Mouse (Mus musculus) intestine, embryonic 14.5 days (tissue): ENCODE measurements at regions not wholly inside any gene's neighbourhood (a gene's known extent, or its start where the extent isn't known, plus 50 kb on each side); places are given as distances from the start of the nearest gene placed in this dataset.

Source experiments
- ATAC-seq: fragments of 200-750 bp; cut with Nextera tagmentation; replicated peaks from 2 replicates; pipeline ENCODE4 v1.8.0; 2017; ENCODE audit warnings: low read depth, moderate number of reproducible peaks, moderate TSS enrichment, moderate library complexity; ENCODE audit not compliant: low FRiP score, low TSS enrichment
- DNase-seq: peaks from one replicate; pipeline ENCODE4 v3.0.0-alpha.2; 2018; ENCODE audit warnings: low spot score
- H3K27ac ChIP-seq: fragments of 300-500 bp; sonication (generic); 2 replicates; pipeline ENCODE4 v1.5.1; 2014; ENCODE audit warnings: low read depth, mild to moderate bottlenecking, control low read depth
- H3K27me3 ChIP-seq: fragments of 300-500 bp; sonication (generic); replicated peaks from 2 replicates; pipeline ENCODE4 v1.6.1; 2014; ENCODE audit warnings: low read length, control low read depth; ENCODE audit not compliant: control insufficient read depth, insufficient read depth
- H3K36me3 ChIP-seq: fragments of 300-500 bp; sonication (generic); 2 replicates; pipeline ENCODE4 v1.6.1; 2014; ENCODE audit warnings: low read length, control low read depth; ENCODE audit not compliant: control insufficient read depth, insufficient read depth
- H3K4me1 ChIP-seq: fragments of 300-500 bp; sonication (generic); replicated peaks from 2 replicates; pipeline ENCODE4 v1.6.1; 2014; ENCODE audit warnings: low read length, control low read depth, mixed read lengths; ENCODE audit not compliant: control insufficient read depth, insufficient read depth
- H3K4me2 ChIP-seq: fragments of 300-500 bp; sonication (generic); 2 replicates; pipeline ENCODE4 v1.6.1; 2014; ENCODE audit warnings: low read length
- H3K4me3 ChIP-seq: fragments of 300-500 bp; sonication (generic); 2 replicates; pipeline ENCODE4 v1.5.1; 2014; ENCODE audit warnings: low read depth, low read length, control low read depth, mixed read lengths
- H3K9ac ChIP-seq: fragments of 300-500 bp; sonication (generic); 2 replicates; pipeline ENCODE4 v1.6.1; 2014; ENCODE audit warnings: mild to moderate bottlenecking, low read length
- H3K9me3 ChIP-seq: fragments of 300-500 bp; sonication (generic); 2 replicates; pipeline ENCODE4 v1.6.1; 2016; ENCODE audit warnings: low read length, control low read depth; ENCODE audit not compliant: control insufficient read depth
- WGBS: fragments of 180-500 bp; shearing (Covaris S2); extraction: QIAGEN DNeasy Blood & Tissue Kit; methylation state at CpG from one replicate; pipeline ENCODE4 v1.1.7; 2014; 5-methylcytosine and 5-hydroxymethylcytosine counted together

DNA sequence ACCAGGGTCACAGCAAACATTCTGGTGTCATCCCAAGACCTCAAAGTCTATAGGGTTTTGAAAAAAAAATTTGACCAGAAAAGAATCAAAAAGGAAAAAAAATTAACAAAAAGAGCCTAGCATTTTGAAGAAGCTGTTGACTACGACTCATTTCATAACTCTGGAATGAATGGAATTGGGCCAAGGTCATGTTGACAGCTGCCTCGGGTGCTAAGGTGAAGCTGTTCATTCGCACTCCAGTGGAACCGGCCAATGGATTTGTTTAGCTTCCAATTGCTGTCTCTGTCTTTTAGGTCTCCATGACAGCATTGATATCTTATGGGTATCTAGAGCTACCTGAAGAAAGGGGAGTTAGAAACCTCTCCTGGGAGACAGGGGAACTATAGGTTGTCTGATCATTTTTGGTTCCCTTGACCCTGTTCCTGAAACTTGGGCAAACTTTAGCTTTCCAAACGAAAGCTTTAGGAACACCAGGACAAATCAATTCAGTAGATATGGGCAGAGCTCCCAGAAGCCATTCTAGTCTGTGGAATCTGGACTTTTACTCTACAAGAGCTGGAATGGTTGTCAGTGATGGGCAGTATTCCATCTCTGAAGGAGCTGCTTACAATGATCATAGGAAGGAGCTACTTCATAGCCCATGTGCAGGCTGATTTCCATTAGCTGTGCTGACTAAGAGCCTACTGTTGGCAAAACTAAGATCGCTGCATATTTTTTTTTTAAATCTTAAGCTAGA, 432.7 kb upstream of the Nr2f2 start:
- H3K27me3 ChIP-seq = no peaks in the 10 kb centered on the region
- H3K27ac ChIP-seq = no peak overlapping the region
- no peak overlapping the region for H3K9ac ChIP-seq
- DNase-seq = no peak
- no peaks in the 10 kb centered on the region for H3K36me3 ChIP-seq
- H3K9me3 ChIP-seq = no peaks in the 10 kb centered on the region
- H3K4me2 ChIP-seq = no peak overlapping the region
- WGBS = 82% methylated on average over 6 of the region's 6 CpGs
- no peak overlapping the region for H3K4me3 ChIP-seq
- no peak for ATAC-seq
- peaks cover 9% of the 10 kb centered on the region; the same call in 1 of the 2 replicates for H3K4me1 ChIP-seq

DNA sequence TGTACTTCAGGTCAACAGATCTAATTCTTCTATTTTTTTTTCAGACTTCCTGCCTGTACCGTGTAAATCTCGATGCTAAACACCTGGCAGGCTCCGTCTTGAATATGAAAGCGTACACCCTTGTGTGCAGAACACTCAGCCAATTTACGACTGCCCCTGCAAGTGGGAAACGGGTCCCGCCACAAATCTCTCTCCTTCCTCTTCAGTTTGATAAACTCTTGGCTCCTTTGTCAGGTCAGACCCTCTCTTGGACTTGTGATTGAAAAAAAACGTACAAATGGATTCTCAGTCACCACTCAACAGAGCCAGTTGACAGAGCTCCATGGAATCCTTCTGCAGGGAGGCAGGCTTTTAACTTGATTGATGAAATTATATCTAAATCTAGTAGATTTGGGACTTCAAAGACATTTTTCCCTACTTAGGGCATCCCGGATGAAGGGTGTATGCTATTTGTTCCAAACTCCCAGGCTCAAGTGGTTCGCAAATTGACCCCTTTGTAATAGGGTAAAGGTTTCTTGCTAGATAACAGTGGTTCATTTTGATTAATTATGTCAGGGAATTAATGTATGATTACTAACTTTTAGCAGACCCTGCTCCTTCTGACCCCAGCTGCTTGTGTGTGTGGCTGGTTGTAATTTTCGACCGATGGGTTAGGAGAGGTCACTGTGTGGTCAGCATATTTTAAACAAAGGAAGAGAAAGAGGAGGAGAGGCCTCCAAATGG, 429.7 kb upstream of the Nr2f2 start:
- 16% methylated on average over 12 of the region's 12 CpGs for WGBS
- no peak overlapping the region for H3K9ac ChIP-seq
- ATAC-seq = no peak
- no peaks in the 10 kb centered on the region for H3K36me3 ChIP-seq
- H3K27me3 ChIP-seq = no peaks in the 10 kb centered on the region
- no peak overlapping the region for H3K4me2 ChIP-seq
- H3K4me1 ChIP-seq = peaks cover 9% of the 10 kb centered on the region; the same call in 1 of the 2 replicates
- DNase-seq = no peak
- H3K27ac ChIP-seq = no peak overlapping the region
- no peaks in the 10 kb centered on the region for H3K9me3 ChIP-seq
- no peak overlapping the region for H3K4me3 ChIP-seq

DNA sequence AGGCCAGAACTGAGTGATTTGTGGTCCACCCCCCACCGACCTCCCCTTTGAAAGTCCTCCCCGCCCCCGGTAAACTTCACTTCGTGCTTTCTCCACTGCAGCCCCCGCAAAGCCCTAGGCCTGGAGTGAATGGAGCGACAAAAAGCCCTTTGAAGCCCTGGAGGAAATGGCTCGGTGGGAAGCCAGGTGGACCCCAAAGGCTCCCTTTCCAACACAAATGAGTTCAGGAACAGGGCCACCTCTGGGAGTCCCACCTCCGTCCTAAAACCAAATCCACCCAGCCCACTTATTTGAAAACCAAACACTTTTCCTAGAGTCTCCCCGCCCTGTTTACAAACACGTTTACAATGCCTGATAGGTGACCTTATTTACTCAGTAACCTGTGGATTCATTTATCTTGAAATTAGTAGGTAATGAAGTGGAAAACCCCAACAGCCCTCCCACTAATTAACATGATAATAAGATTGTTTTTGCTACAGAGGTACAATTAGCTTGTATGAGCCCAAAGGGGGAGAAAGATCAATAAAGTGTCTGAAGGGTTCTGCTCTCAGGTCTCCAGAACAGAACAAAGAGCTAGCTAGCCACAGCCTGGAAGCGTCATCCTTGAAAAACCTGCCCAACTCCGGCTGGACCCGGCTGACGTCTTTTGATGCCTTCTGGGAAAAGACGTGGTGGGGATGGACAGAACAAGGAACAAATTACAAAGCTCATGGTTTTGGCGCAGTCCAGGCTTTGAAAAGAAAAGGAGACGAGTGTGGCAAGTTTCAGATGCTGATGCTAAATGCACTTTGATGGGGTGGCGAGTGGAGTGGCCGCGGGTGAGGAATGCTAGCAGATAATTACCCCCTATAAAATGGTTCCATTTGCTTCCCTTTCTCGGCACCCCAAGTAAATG, 422.6 kb upstream of the Nr2f2 start:
- DNase-seq (no peak), ATAC-seq (no peak)
- Histone ChIP-seq H3K4me1 (no peaks in the 10 kb centered on the region), H3K4me3 (no peak overlapping the region), H3K27ac (no peak overlapping the region), H3K4me2 (no peak overlapping the region), H3K27me3 (no peaks in the 10 kb centered on the region), H3K9me3 (no peaks in the 10 kb centered on the region), H3K9ac (no peak overlapping the region), H3K36me3 (no peaks in the 10 kb centered on the region)
- WGBS = 25% methylated on average over 21 of the region's 21 CpGs

DNA sequence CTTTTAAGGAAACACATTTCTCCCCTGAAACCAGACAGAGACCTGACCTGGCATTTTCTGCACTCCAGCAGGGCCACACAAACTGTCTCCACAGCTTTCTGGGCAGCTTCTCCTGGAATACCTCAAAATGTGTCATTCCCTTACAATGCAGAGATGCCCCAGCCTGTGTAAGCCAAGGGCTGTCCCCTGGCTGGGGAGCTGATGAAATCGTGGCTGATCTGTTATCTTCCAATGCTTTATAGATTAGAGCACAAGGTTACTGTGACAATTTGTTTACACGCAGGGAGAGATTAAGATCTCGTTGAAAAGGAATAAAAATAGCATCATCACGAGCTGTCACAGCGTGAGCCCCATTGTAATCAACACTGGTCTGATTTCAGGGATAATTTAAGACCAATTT, 421.4 kb upstream of the Nr2f2 start:
- Histone ChIP-seq H3K4me3 (no peak overlapping the region), H3K4me2 (no peak overlapping the region), H3K9me3 (no peaks in the 10 kb centered on the region), H3K36me3 (no peaks in the 10 kb centered on the region), H3K27ac (no peak overlapping the region), H3K4me1 (no peaks in the 10 kb centered on the region), H3K9ac (no peak overlapping the region), H3K27me3 (no peaks in the 10 kb centered on the region)
- no peak for ATAC-seq
- DNase-seq = no peak
- WGBS = 30% methylated on average over 5 of the region's 5 CpGs

DNA sequence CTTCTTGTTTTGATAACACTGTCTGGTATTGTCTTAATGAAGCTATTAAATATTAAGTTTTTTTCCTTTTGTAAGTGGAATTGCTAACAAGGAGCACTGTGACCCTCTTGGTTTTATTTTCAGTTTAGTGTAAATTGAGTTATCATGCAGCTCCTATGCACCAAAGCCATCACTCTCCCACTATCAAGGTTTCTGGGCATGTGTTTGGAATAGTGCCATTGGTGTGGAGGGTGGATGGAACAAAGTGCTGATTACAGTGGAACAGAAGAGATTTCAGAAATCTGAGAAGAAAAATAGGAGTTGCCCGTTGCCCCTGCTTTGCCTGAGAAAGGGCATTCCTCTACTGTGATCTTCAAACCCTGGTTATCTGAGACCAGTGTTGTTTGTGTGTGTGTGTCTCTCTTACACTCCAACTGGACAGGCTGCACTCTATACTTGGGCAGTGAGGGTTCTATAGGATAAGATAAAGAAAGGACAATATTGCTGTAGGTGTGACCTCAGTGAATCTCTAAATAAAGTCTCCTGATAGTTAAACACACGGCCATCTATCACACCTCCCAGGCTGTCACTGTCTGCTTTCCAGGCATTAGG, 414.3 kb upstream of the Nr2f2 start:
- WGBS = 39% methylated on average over 2 of the region's 2 CpGs
- H3K36me3 ChIP-seq = no peaks in the 10 kb centered on the region
- DNase-seq (no peak), ATAC-seq (no peak)
- H3K4me1 ChIP-seq = no peaks in the 10 kb centered on the region; the same call in 1 of the 2 replicates
- H3K9me3 ChIP-seq = no peaks in the 10 kb centered on the region
- no peak overlapping the region for H3K9ac ChIP-seq
- no peak overlapping the region for H3K4me2 ChIP-seq
- no peak overlapping the region for H3K27ac ChIP-seq
- no peaks in the 10 kb centered on the region for H3K27me3 ChIP-seq
- no peak overlapping the region for H3K4me3 ChIP-seq

DNA sequence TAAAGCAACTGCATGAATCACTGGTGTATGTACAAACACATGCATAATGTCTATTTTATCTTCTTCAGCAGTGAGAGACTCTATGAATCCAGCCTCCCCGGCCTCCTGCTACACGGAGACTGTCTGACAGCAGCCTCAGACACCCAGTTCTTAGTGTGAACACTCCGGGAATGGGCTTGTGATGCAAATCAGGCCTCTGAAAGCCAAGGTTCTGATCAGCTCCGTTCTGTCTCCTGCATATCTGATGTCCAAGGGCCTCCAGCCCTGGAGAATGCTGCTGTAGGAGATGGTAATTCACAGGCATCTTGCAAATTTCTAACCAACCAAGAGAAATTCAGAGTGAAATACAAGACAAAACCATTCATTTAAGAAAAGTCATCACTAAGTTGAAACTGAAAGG, 411.2 kb upstream of the Nr2f2 start:
- no peaks in the 10 kb centered on the region for H3K36me3 ChIP-seq
- no peak for ATAC-seq
- H3K4me1 ChIP-seq = no peaks in the 10 kb centered on the region; the same call in 1 of the 2 replicates
- no peak overlapping the region for H3K9ac ChIP-seq
- WGBS = 60% methylated on average over 4 of the region's 4 CpGs
- no peaks in the 10 kb centered on the region; the same call in 1 of the 2 replicates for H3K9me3 ChIP-seq
- peak; percentile 37 for DNase-seq
- no peak overlapping the region for H3K4me2 ChIP-seq
- no peaks in the 10 kb centered on the region for H3K27me3 ChIP-seq
- H3K27ac ChIP-seq = no peak overlapping the region
- H3K4me3 ChIP-seq = no peak overlapping the region

DNA sequence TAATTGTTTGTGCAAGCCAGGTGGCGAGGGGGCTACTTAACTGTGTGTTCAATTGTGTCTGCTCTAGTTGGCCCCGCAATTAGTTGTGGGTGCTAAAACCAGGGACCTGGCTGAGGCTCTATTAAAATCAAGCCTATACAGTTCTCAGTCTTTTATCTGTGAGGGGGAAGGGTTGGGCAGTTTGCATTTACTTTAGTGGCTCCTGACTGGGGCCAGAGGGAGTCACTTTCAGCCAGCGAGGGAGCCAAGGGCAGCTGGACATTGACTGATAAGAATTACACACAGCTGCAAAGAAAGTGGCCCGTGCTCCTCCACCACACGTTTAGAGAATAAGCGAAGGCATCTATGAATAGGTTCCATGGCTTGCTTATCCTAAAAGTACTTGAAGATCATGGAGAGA, 403.1 kb upstream of the Nr2f2 start:
- Histone ChIP-seq H3K4me3 (no peak overlapping the region), H3K4me2 (no peak overlapping the region), H3K36me3 (no peaks in the 10 kb centered on the region), H3K9ac (no peak overlapping the region), H3K27me3 (no peaks in the 10 kb centered on the region), H3K4me1 (no peaks in the 10 kb centered on the region), H3K27ac (no peak overlapping the region), H3K9me3 (no peaks in the 10 kb centered on the region; the same call in 1 of the 2 replicates)
- ATAC-seq (no peak), DNase-seq (peak; percentile 37)
- 56% methylated on average over 6 of the region's 6 CpGs for WGBS

DNA sequence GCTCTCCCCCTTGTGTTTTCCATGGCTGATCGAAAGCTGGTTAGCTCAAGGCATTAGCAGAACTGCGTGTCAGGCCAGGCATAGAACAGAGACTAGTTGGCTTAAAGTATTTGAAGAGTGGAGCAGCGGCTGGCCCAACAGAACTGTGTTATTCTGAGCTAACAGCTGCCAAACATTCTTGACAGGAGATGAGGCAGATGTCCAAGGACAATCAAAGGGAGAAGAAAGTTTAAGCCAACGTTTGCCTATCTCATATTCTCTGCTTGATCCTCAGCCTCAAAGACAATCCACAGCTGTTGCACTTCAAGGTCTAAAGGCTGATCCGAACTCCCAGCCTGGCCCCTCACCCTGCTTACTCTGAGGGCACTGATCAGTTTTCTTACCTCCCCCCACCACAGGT, 401.2 kb upstream of the Nr2f2 start:
- Histone ChIP-seq H3K36me3 (no peaks in the 10 kb centered on the region), H3K4me2 (no peak overlapping the region), H3K27ac (no peak overlapping the region), H3K27me3 (no peaks in the 10 kb centered on the region), H3K4me1 (no peaks in the 10 kb centered on the region), H3K9ac (no peak overlapping the region), H3K4me3 (no peak overlapping the region), H3K9me3 (no peaks in the 10 kb centered on the region; the same call in 1 of the 2 replicates)
- no peak for ATAC-seq
- WGBS = 61% methylated on average over 5 of the region's 5 CpGs
- DNase-seq = peak; percentile 42
